Mouse (Mus musculus) embryo, embryonic 10 days (tissue): ENCODE measurements around the gene Olfr713.

Experiments used
- DNase-seq: peaks from one replicate; pipeline ENCODE4 v3.0.0-alpha.2; 2015; ENCODE audit warnings: low spot score

Olfr713 gene

GRCm38 (mm10) chr7:107030874-107031273 lies at the start of gene Olfr713:
Olfr713 (plus strand) TSS chr7:107031174.
- DNase-seq, result no peak

- DNase-seq, result peak; percentile 4
Observed at GRCm38 (mm10) chr7:106985236-106985635, 45.7 kb upstream of the Olfr713 start.

GRCm38 (mm10) chr7:107000798-107001197 lies 30.2 kb upstream of the Olfr713 start:
- DNase-seq, result no peak

- DNase-seq, result no peak
Observed at GRCm38 (mm10) chr7:107004169-107004568, 26.8 kb upstream of the Olfr713 start.

GRCm38 (mm10) chr7:107005972-107006371 lies 25.0 kb upstream of the Olfr713 start, which contains the start of gene Olfr2:
Olfr2 (minus strand) TSS chr7:107006072.
- DNase-seq, result no peak

GRCm38 (mm10) chr7:107039934-107040563 lies 9.1 kb downstream of the Olfr713 start:
- no peak for DNase-seq

- DNase-seq, result no peak
Observed at GRCm38 (mm10) chr7:107043136-107043535, 12.2 kb downstream of the Olfr713 start.

- DNase-seq, result no peak
Observed at GRCm38 (mm10) chr7:107044407-107044806, 13.4 kb downstream of the Olfr713 start.

- DNase-seq, result peak; percentile 68
Observed at GRCm38 (mm10) chr7:107045833-107046232, 14.9 kb downstream of the Olfr713 start.

- no peak for DNase-seq
Observed at GRCm38 (mm10) chr7:107047578-107047977, 16.6 kb downstream of the Olfr713 start.

- DNase-seq, result no peak
Observed at GRCm38 (mm10) chr7:107070681-107071080, 39.7 kb downstream of the Olfr713 start, which contains the start of gene Olfr714. Olfr714 (plus strand) TSS chr7:107070981.
